Comparison of ENCODE assay signal across 9 mouse cellular contexts in genomic region chr19:42217374-42217763, GRCm38 (mm10). TPM values are rescaled to one million over a fixed set of nuclear protein-coding genes. Genes with fewer than 3 reads are reported as not detected.
DNase-seq lines count a peak whose midpoint lies in the region; ATAC-seq and TF ChIP-seq lines count a peak whose summit lies in the region.
"Had no signal": no experiment of that assay in that cellular context is flagged by ENCODE, and none has a peak within 500 bp of the region (broad histone marks: within the 10 kb centered on the region; RNA-seq: fewer than 3 reads in every experiment).

No protein-coding gene starts in this region.

- TF ChIP-seq CTCF in spleen, adult 2 months (IDR thresholded peaks at IDR 0.05; ENCODE audit: extremely low read depth, insufficient read depth, insufficient read length, insufficient replicate concordance), result peak; percentile 48; the same call in 1 of the 2 replicates

- no peaks in the 10 kb centered on the region for H3K4me1 ChIP-seq in spleen, adult 2 months (ENCODE audit: control insufficient read depth, insufficient read depth, insufficient read length)
- H3K4me1 ChIP-seq: heart, embryonic 13.5 days had no signal

- 30% methylated on average over 2 of the region's 2 CpGs for WGBS in spleen, adult 2 months

- DNase-seq in gastrocnemius, adult 18-20 months (ENCODE audit: low spot score), result peak; percentile 49
- no peak for DNase-seq in gastrocnemius, postnatal 25 days
- no peak for DNase-seq in spleen, adult 2 months (ENCODE audit: low read depth in 1 of 2, low spot score in 2 of 2)
- DNase-seq in spleen, postnatal 14 days (ENCODE audit: low spot score in 2 of 2), result no peak
- peak; percentile 47 to 62 for DNase-seq in layer of hippocampus, postnatal 25 days (ENCODE audit: extremely low spot score in 1 of 2, low spot score in 1 of 2)
- peak; percentile 50 for DNase-seq in retina, postnatal 1 day
- DNase-seq in Muller cell, postnatal 12 days (ENCODE audit: inconsistent ontology term), result no peak

- no peak overlapping the region for H3K27ac ChIP-seq in spleen, adult 2 months (ENCODE audit: insufficient read depth, low read length)
- H3K27ac ChIP-seq: heart, embryonic 13.5 days had no signal

- no peak for TF ChIP-seq POLR2A in spleen, adult 2 months (IDR thresholded peaks at IDR 0.05; ENCODE audit: low read depth, low read length)

- ATAC-seq in common myeloid progenitor, adult 5-6 weeks (replicated peaks; ENCODE audit: low read depth, poor library complexity, severe bottlenecking), result peak; percentile 62; the same call in 1 of the 2 replicates

- H3K4me3 ChIP-seq in spleen, adult 2 months (ENCODE audit: extremely low read depth, insufficient read depth, insufficient read length), result no peak overlapping the region
- H3K4me3 ChIP-seq: heart, embryonic 13.5 days had no signal

- H3K36me3 ChIP-seq in spleen, adult 2 months (ENCODE audit: control insufficient read depth, insufficient read depth, low read length), result no peaks in the 10 kb centered on the region
- H3K36me3 ChIP-seq: heart, embryonic 13.5 days had no signal

- no peaks in the 10 kb centered on the region for H3K27me3 ChIP-seq in spleen, adult 2 months (ENCODE audit: control insufficient read depth, insufficient read depth, low read length)

RNA-seq across cellular contexts. Expression of gene Sfrp5, which starts 15.3 kb away (rescaled TPM):
- total RNA-seq in gastrocnemius, adult 18-20 months (2021), result 1 to 10 TPM; 3.0 to 9.3 TPM
- total RNA-seq in gastrocnemius, postnatal 25 days (2021), result 1 to 10 TPM; 4.0 to 5.7 TPM
- polyA plus RNA-seq in spleen, adult 2 months (2012; rRNA removed), result 0.19 and 0.28 TPM in 2 replicates
- not detected in 2 replicates for total RNA-seq in common myeloid progenitor, adult 5-6 weeks (2017)
- total RNA-seq in layer of hippocampus, postnatal 25 days (2021), result not detected

RNA-seq across cellular contexts. Expression of gene Golga7b, which starts 30.0 kb away (rescaled TPM):
- 1 to 10 TPM; 2.9 to 3.7 TPM for total RNA-seq in gastrocnemius, adult 18-20 months (2021)
- total RNA-seq in gastrocnemius, postnatal 25 days (2021), result 1 to 10 TPM; 1.7 to 2.3 TPM
- polyA plus RNA-seq in spleen, adult 2 months (2012; rRNA removed), result 0.11 TPM in 1 of 2 replicates, not detected in the other
- not detected in 2 replicates for total RNA-seq in common myeloid progenitor, adult 5-6 weeks (2017)
- 10 to 100 TPM; 76.8 to 77.1 TPM for total RNA-seq in layer of hippocampus, postnatal 25 days (2021)

RNA-seq across cellular contexts. Expression of gene Zfyve27, which starts 53.6 kb away (rescaled TPM):
- 10 to 100 TPM; 11.6 to 12.9 TPM for total RNA-seq in gastrocnemius, adult 18-20 months (2021)
- 10 to 100 TPM; 10.3 to 12.0 TPM for total RNA-seq in gastrocnemius, postnatal 25 days (2021)
- 49.4 and 49.5 TPM in 2 replicates for polyA plus RNA-seq in spleen, adult 2 months (2012; rRNA removed)
- 15.5 and 17.5 TPM in 2 replicates for total RNA-seq in common myeloid progenitor, adult 5-6 weeks (2017)
- total RNA-seq in layer of hippocampus, postnatal 25 days (2021), result 10 to 100 TPM; 82.6 to 99.8 TPM

Comparison
In these comparisons a context has a peak if more than half of its experiments do, and no peak if none do; other contexts are left out.
1. DNase-seq: peak in gastrocnemius, adult 18-20 months (single experiment), layer of hippocampus, postnatal 25 days (2 of 2) and retina, postnatal 1 day (single experiment); none in gastrocnemius, postnatal 25 days (single experiment), spleen, adult 2 months (0 of 2), spleen, postnatal 14 days (0 of 2) and Muller cell, postnatal 12 days (single experiment).
2. RNA of gene Golga7b, which starts 30.0 kb away (total RNA-seq): 76.8 to 77.1 TPM in layer of hippocampus, postnatal 25 days; 2.9 to 3.7 TPM in gastrocnemius, adult 18-20 months, 1.7 to 2.3 TPM in gastrocnemius, postnatal 25 days and not detected in common myeloid progenitor, adult 5-6 weeks; every median in the first group is over 10 times any median in the second.